Mouse (Mus musculus) granulocyte monocyte progenitor cell, adult 5-6 weeks (primary cell): ENCODE results near the gene Bicd2. TPM values are rescaled to one million over a fixed set of nuclear protein-coding genes. Genes with fewer than 3 reads are reported as not detected.

ENCODE experiments used
- ATAC-seq: replicated peaks from 2 replicates; pipeline ENCODE4 v1.8.0; 2016; ENCODE audit warnings: mild to moderate bottlenecking, moderate TSS enrichment, inconsistent platforms; ENCODE audit not compliant: poor library complexity, severe bottlenecking
- total RNA-seq, 2 experiments: library from RNA; stranded (forward) in 1 of 2; stranded (reverse) in 1 of 2; fragments of 200-712, 200-1000 nt in 1 of 2; fragments of >200 nt in 1 of 2; fragmentation: Nextera tagmentation in 1 of 2; gene quantifications; 2 replicates each; pipeline ENCODE4 v1.2.3; 2014 to 2017

The Bicd2 gene
- 13.8 and 13.9 TPM in 2 replicates for total RNA-seq (2014; fragmentation: Nextera tagmentation)
- 20.6 and 22.8 TPM in 2 replicates for total RNA-seq (2017)

GRCm38 (mm10) chr13:49341012-49341830 is at the start of gene Bicd2:
Bicd2 (plus strand) TSS chr13:49341585.
- peak; percentile 92 for ATAC-seq

- peak; percentile 90 for ATAC-seq
These were observed 49.4 kb upstream of the Bicd2 start for GRCm38 (mm10) chr13:49291949-49292348.

- ATAC-seq, result 0 out of 2 replicates have a peak, but pooled peaks have one; percentile 14
These were observed 47.3 kb upstream of the Bicd2 start for GRCm38 (mm10) chr13:49294108-49294507.

- ATAC-seq, result no peak
These were observed 45.1 kb upstream of the Bicd2 start for GRCm38 (mm10) chr13:49296270-49296669.

DNA sequence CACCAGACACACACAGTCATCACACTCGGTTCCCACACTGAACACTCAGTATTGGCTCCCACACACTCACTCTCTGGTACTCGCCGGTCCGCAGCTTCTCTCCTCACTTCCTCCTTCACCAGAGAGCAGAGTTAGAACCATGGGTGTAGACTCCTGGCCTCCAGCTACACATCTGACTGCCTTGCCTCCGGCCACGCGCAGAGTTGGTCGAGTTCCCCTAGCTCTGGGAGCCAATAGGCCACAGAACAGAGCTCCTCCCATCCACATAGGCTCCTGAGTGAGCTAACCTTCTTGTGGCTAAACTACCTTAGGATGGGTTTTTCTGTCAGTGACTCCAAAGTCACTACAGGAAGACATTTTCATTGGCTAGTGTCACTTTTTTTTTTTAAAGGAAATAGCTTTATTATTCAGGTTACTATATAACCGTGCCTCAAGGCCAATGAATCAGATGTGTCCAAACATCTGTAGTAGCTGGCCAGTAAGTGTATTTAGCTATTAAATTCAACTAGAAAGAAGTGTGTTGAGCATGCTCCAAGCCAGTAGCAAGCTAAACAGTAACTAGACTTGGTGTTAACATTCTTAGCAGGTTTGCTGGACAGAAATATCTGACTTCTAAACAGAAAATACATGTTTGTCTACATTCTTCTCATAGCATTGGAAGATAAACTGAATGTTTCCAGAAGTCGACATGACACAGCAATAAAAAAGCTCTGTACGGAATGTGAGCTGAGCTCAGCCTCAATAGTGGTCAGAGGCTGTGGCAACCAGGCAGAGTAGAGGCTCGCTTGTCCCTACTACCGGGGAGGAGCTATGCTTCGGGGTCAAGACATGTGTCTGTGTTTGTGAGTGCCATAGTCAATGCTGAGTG is 42.6 kb upstream of the Bicd2 start:
- peak; percentile 82 for ATAC-seq

DNA sequence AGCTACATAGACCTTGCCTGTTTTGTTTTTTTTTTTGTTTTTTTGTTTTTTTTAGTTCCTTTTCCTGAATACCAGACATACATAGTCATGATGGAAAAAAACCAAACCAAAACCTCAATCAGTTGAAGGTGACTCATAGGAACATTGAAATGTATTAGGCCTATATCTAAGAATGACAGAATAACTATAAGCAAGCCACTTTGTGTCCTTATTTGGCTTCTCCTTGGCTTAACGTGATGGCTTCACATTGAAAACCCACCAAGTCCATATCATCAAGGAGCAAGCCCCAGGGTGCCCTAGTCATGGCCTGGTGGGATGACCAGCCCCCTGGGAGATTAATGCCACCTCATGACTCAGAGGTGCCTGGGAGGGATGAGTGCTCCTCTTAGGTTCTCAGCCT is 40.6 kb upstream of the Bicd2 start:
- ATAC-seq, result no peak

- peak; percentile 49 for ATAC-seq
These were observed 34.5 kb upstream of the Bicd2 start for GRCm38 (mm10) chr13:49306771-49307310.

DNA sequence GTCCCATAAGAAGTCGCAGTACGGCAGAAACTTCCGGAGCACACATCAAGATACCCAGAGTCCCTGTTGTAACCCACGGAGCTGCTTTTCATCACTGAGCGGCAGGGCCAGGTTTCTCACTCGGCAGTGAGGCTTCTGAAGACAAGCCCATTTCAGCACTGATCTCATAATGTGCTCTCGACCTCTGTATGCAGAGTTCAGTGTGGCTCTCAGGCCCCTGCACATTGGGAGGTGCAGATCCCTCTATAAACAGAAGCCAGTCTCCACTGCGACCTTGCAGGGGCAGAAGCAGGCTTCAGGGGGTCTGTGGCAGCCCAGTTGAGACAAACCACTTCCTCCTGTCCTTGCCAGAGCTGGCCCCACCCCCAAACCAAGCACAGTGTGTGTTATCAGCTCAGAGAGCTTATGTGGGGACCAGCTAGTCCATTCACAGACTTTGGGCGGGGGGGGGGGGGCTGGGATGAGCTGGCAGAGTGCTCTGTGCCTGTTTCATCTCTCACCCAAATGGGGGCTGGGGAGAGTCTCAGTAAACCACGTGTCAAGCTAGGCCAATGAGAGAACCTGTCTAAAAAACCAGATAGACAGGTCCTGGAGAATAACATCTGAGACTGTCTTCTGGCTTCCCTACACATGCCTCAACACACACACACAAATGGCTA is 33.9 kb upstream of the Bicd2 start:
- peak; percentile 50 for ATAC-seq

DNA sequence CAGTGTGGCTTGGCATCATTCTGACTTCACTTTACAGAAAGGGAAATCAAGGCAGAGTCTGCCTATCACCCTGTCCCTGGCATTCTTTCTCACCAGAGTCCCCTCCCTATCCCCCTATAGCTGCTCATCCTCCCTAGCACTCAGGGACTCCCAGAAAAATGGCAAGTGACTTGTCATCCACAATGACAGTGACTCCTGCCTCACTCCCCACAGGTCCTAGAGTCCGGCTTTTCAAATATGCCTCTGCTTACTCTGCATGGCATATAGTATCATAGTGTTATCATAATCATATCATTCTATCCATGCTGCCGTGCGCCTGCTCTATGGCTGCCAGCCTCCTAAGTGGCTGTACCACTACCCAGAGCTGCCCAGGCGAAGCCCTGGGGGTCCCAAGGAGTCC is 33.2 kb upstream of the Bicd2 start:
- no peak for ATAC-seq

- peak; percentile 65 for ATAC-seq
These were observed 32.5 kb upstream of the Bicd2 start for GRCm38 (mm10) chr13:49308861-49309403.

- ATAC-seq, result no peak
These were observed 31.9 kb upstream of the Bicd2 start for GRCm38 (mm10) chr13:49309501-49309900.

DNA sequence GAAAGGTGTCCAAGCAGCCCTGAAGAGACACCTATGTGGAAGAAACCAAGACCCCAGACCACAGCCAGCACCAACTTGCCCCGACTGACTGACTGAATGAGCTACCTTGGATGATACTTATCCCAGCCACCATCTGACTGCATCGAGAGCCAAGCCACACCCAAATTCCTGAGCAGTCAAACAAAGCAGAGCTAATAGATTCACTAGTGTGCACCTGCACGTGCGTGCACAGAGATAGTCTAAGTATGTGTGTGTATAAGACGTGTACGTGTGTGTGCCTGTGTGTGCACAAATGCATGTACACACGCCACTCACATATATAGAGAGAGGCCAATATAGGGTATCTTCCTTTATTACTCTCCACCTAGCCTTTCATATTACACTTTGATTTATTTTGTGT is 29.7 kb upstream of the Bicd2 start:
- ATAC-seq, result no peak

- ATAC-seq, result no peak
These were observed 24.8 kb upstream of the Bicd2 start for GRCm38 (mm10) chr13:49316386-49317162.

- no peak for ATAC-seq
These were observed 23.9 kb upstream of the Bicd2 start for GRCm38 (mm10) chr13:49317508-49317907.

GRCm38 (mm10) chr13:49317914-49318313 is 23.5 kb upstream of the Bicd2 start:
- ATAC-seq, result no peak

DNA sequence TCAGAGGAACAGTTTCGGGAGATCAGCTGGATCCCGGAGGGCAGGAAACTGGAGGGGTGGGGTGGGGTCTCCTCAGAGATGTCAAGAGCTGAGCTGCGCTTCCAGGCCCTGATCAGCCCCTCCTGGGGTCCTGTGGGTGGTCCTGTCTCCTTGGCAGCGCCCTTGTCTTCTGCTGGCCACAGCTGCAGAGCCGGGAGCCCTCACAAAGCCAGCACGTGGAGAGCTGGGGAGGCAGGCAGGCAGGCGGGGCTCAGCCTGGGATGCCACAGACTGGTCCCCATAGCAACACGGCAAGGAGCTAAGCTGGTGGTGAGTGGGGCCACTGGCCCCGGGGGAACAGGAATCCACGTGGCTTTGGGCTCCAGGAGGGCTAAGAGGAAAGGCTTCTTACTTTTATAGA is 21.3 kb upstream of the Bicd2 start, which contains the start of gene Fgd3:
TSS of gene Fgd3 (minus strand) at position 272 of the 400 bp plus-strand sequence.
- ATAC-seq, result peak; percentile 33; the same call in 1 of the 2 replicates

GRCm38 (mm10) chr13:49320514-49320913 is 20.9 kb upstream of the Bicd2 start:
- no peak for ATAC-seq

DNA sequence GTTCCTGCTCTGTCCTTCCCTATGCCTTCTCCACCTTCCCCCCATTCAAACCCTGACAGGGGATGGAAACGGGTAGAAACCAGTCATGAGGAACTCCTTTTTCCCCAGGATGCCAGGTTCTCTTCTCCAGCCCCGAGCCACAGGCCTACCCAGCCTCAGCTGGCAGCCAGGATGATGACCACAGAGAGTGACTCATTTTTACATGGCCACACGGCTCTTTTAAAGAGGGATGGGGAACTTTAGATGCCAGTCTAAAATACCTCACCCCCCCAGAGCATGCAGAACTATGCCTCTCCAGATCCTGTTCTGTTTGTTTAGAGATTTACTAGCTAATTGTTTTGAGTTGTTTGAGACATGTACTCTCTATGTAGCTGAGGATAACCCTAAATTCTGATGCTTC is 19.9 kb upstream of the Bicd2 start:
- ATAC-seq, result peak; percentile 73

DNA sequence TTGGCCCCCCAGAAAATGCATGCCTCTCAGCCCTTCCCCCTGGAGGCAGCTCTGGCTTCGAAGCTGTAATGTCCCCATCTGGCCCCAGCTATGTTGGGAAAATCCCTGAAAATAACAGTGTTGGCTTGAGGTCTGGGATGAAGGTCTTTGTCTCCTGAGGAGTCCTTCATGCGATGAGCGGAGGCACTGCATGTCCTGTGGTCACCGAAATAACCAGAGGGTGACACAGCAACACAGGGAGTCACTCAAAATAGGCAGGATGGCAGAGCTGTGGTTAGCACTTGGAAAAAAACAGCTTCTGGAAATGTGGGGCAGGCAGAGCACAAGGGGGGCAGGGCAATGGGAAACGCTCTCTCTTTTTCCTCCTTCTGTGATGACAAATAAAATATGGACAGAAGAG is 19.2 kb upstream of the Bicd2 start:
- peak; percentile 19; the same call in 1 of the 2 replicates for ATAC-seq
